Mouse (Mus musculus): ENCODE measurements at regions not wholly inside any gene's neighbourhood (a gene's known extent, or its start where the extent isn't known, plus 50 kb on each side); places are given as distances from the start of the nearest gene placed in this dataset.

DNA sequence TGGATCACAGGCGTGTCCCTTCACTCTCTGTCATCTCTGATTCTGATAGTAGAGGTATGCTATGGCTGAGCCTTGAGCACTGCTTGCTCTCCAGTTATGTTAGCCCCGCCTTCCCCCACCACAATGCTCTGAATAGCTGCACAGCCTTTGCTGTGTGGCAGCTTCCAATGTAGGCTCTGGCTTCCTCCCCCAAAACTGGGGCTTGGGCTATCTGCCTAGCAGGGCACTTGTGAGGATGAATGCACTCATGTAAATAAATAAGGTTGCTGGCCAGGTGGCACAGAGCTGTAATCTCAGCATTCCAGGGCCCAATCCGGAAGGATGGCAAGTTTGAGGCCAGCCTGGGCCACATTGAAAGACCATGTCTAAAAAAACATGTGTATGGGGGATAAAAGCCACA, 103.6 kb upstream of the Sdk1 start:
- TF ChIP-seq CTCF (IDR thresholded peaks at IDR 0.05; ENCODE audit: low read depth, low read length), result no peak
- TF ChIP-seq POLR2A (IDR thresholded peaks at IDR 0.05; ENCODE audit: insufficient read depth, low read length), result no peak

Measured in ES-Bruce4 (cell line).